Mouse (Mus musculus) C2C12 (cell line): Measurements from ENCODE around the gene Pnrc1. TPM values are rescaled to one million over a fixed set of nuclear protein-coding genes. Genes with fewer than 3 reads are reported as not detected.

ENCODE experiments used
- H3K27me3 ChIP-seq: one replicate; pipeline ENCODE4 v1.6.1; 2011; ENCODE audit not compliant: control insufficient read depth, insufficient read depth, insufficient read length
- H3K36me3 ChIP-seq: one replicate; pipeline ENCODE4 v1.6.1; 2011; ENCODE audit not compliant: control insufficient read depth, insufficient read depth
- H3K4me3 ChIP-seq: one replicate; pipeline ENCODE4 v1.5.1; 2011; ENCODE audit warnings: mild to moderate bottlenecking, control low read depth; ENCODE audit not compliant: poor library complexity, insufficient read depth, severe bottlenecking
- H3K79me2 ChIP-seq: one replicate; pipeline ENCODE4 v1.6.1; 2011; ENCODE audit not compliant: control insufficient read depth, insufficient read depth
- H3K79me3 ChIP-seq: one replicate; pipeline ENCODE4 v1.6.1; 2011; ENCODE audit warnings: low read depth, control low read depth
- H3ac ChIP-seq: one replicate; pipeline ENCODE3; 2011; ENCODE audit warnings: low read depth; ENCODE audit not compliant: control insufficient read depth, insufficient read length
- CEBPB ChIP-seq: IDR thresholded peaks from one replicate; pipeline ENCODE4 v1.6.1; 2011; ENCODE audit warnings: low read depth, mild to moderate bottlenecking, control low read depth, moderate library complexity
- CTCF ChIP-seq: IDR thresholded peaks from one replicate; pipeline ENCODE4 v1.5.1; 2011; ENCODE audit not compliant: control insufficient read depth, insufficient read depth, insufficient read length
- FOSL1 ChIP-seq: IDR thresholded peaks from one replicate; pipeline ENCODE4 v1.8.0; 2011; ENCODE audit warnings: mild to moderate bottlenecking, low read length; ENCODE audit not compliant: poor library complexity, insufficient read depth, severe bottlenecking
- MAX ChIP-seq: IDR thresholded peaks from one replicate; pipeline ENCODE4 v1.6.1; 2011; ENCODE audit warnings: mild to moderate bottlenecking, control low read depth
- MYOD1 ChIP-seq: IDR thresholded peaks from one replicate; pipeline ENCODE4 v1.6.1; 2011; ENCODE audit warnings: low read depth; ENCODE audit not compliant: control insufficient read depth, insufficient read length
- MYOG ChIP-seq: IDR thresholded peaks from one replicate; pipeline ENCODE4 v1.6.1; 2011; ENCODE audit not compliant: control insufficient read depth, insufficient read length; ENCODE audit errors: extremely low read depth
- USF1 ChIP-seq: IDR thresholded peaks from one replicate; pipeline ENCODE4 v1.6.1; 2011; ENCODE audit warnings: low read depth, mild to moderate bottlenecking, control low read depth, moderate library complexity
- polyA plus RNA-seq: library from polyadenylated mRNA; unstranded; fragments of >200 nt; fragmentation: generic; extraction: Trizol; gene quantifications from one replicate; pipeline ENCODE4 v1.2.1, GENCODE M21; 2012; ENCODE audit warnings: missing spikeins

Pnrc1 gene
- polyA plus RNA-seq, 1 experiment: 9.1 TPM

DNA sequence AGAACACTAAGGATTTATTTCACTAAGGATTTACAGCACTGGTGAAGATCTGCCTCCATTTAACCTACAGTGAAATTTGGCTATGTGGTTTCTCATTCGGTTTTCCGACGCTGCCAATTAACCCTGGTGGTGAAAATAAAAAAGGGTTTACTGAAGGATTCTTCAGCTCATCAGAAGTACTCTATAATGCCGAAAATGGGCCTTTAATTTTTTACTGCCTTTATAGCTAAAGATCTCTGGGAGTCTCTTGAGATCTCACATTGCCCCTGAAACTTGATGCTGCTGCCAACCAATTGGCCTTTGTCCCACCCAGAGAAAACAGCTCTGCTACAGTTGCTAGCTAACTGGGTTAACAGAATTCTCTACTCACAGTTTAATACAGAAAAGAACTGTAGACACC is 41.0 kb downstream of the Pnrc1 start:
- Histone ChIP-seq H3K79me3 (peaks cover 11% of the 10 kb centered on the region), H3K4me3 (peak overlapping the region; percentile 61), H3K27me3 (no peaks in the 10 kb centered on the region), H3ac (no peak overlapping the region), H3K36me3 (peaks cover 18% of the 10 kb centered on the region), H3K79me2 (peaks cover 29% of the 10 kb centered on the region)
- TF ChIP-seq CTCF (no peak), MAX (no peak), CEBPB (no peak), MYOD1 (no peak), FOSL1 (no peak), MYOG (no peak), USF1 (no peak)

- peak; percentile 62 for TF ChIP-seq MAX
- no peak for TF ChIP-seq MYOD1
- Histone ChIP-seq H3K4me3 (peak overlapping the region; percentile 61), H3K27me3 (no peaks in the 10 kb centered on the region), H3K79me2 (peaks cover 29% of the 10 kb centered on the region), H3K36me3 (peaks cover 18% of the 10 kb centered on the region), H3ac (peak overlapping the region; percentile 77), H3K79me3 (peaks cover 11% of the 10 kb centered on the region)
These were observed 41.7 kb downstream of the Pnrc1 start for GRCm38 (mm10) chr4:33248062-33248889.

GRCm38 (mm10) chr4:33247479-33248053 is 42.4 kb downstream of the Pnrc1 start:
- peak overlapping the region; percentile 61 for H3K4me3 ChIP-seq
- peaks cover 11% of the 10 kb centered on the region for H3K79me3 ChIP-seq
- H3ac ChIP-seq: peak overlapping the region; percentile 77
- TF ChIP-seq FOSL1 (no peak), CEBPB (no peak), MYOD1 (no peak), CTCF (no peak), USF1 (no peak), MYOG (no peak), MAX (no peak)
- peaks cover 18% of the 10 kb centered on the region for H3K36me3 ChIP-seq
- peaks cover 29% of the 10 kb centered on the region for H3K79me2 ChIP-seq
- H3K27me3 ChIP-seq: no peaks in the 10 kb centered on the region

- no peak overlapping the region for H3K4me3 ChIP-seq
- H3ac ChIP-seq: no peak overlapping the region
- H3K36me3 ChIP-seq: peaks cover 18% of the 10 kb centered on the region
- no peaks in the 10 kb centered on the region for H3K27me3 ChIP-seq
- TF ChIP-seq USF1 (no peak), MAX (no peak), MYOD1 (no peak), CTCF (no peak), MYOG (no peak), FOSL1 (no peak), CEBPB (no peak)
- peaks cover 29% of the 10 kb centered on the region for H3K79me2 ChIP-seq
- H3K79me3 ChIP-seq: peaks cover 11% of the 10 kb centered on the region
These were observed 44.0 kb downstream of the Pnrc1 start for GRCm38 (mm10) chr4:33245853-33246395.

- Histone ChIP-seq H3K79me2 (peaks cover 29% of the 10 kb centered on the region), H3K4me3 (no peak overlapping the region), H3K79me3 (peaks cover 11% of the 10 kb centered on the region), H3K27me3 (no peaks in the 10 kb centered on the region), H3K36me3 (peaks cover 18% of the 10 kb centered on the region), H3ac (no peak overlapping the region)
- TF ChIP-seq USF1 (no peak), MYOG (no peak), MAX (no peak), FOSL1 (no peak), CTCF (no peak), CEBPB (no peak), MYOD1 (no peak)
These were observed 46.0 kb downstream of the Pnrc1 start for GRCm38 (mm10) chr4:33243921-33244320.
